9 mouse cellular contexts compared by ENCODE assay signal in the genomic region with DNA sequence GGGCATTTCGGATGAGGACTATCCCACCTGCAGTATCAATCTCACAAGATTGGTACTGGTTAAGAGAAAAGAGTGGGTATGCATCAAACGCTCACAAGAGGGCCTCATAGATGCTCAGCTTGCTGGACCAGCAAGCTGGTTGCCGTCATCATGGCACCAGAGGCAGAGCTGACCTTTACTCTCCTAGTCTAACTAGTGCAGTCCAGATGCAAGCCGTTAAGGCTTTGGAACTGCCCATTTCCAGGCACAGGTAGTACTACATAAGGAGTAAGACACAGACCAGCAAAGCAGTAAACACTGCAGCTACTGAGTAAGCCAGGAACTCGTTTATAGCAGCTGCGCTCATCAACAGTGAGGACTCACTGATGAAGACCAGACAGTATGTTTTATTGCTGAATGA.
DNase-seq lines count a peak whose midpoint lies in the region; ATAC-seq lines count a peak whose summit lies in the region.
"Had no signal": no experiment of that assay in that cellular context is flagged by ENCODE, and none has a peak within 500 bp of the region (broad histone marks: within the 10 kb centered on the region; RNA-seq: fewer than 3 reads in every experiment).

No protein-coding gene starts in this region.

- peak; percentile 26; the same call in 1 of the 2 replicates for ATAC-seq in limb, embryonic 11.5 days (ENCODE audit: insufficient number of reproducible peaks, low FRiP score, low TSS enrichment, low read depth)

- H3K4me2 ChIP-seq in limb, embryonic 11.5 days (ENCODE audit: low read depth, severe bottlenecking) = no peak overlapping the region

- intact Hi-C loops in heart, postnatal 36 days (cut with DNase I) = loop anchor here (5.0 to 10.0 kb wide), 2 partner anchors 70 to 292 kb away; no protein-coding TSS in a partner anchor
- intact Hi-C loops in heart, postnatal 10 days (cut with DNase I) = loop anchor here (5.0 kb wide), 1 partner anchor 135 kb away; no protein-coding TSS in a partner anchor

- H3K4me3 ChIP-seq in limb, embryonic 11.5 days (ENCODE audit: low read depth, low read length) = no peak overlapping the region
- H3K4me3 ChIP-seq: myocyte had no signal

- no peaks in the 10 kb centered on the region for H3K9me3 ChIP-seq in limb, embryonic 11.5 days (ENCODE audit: control insufficient read depth, low read length)

- no peaks in the 10 kb centered on the region for H3K27me3 ChIP-seq in limb, embryonic 11.5 days (ENCODE audit: control insufficient read depth, insufficient read depth, low read length)

- DNase-seq in heart, adult 18-20 months = peak; percentile 37 to 43
- no peak for DNase-seq in heart, postnatal 36 days
- peak; percentile 26 for DNase-seq in adrenal gland, adult 8-10 months
- DNase-seq in heart, postnatal 10 days = peak; percentile 43 to 45
- peak; percentile 38 for DNase-seq in limb, embryonic 11.5 days (ENCODE audit: low spot score)
- peak; percentile 42 to 53 for DNase-seq in urinary bladder, postnatal 36 days (ENCODE audit: low spot score in 2 of 2)
- DNase-seq in Muller cell, postnatal 12 days (ENCODE audit: inconsistent ontology term) = no peak
- DNase-seq in cerebellum, postnatal 4 days (ENCODE audit: low spot score in 2 of 2) = no peak

- H3K36me3 ChIP-seq in limb, embryonic 11.5 days (ENCODE audit: control insufficient read depth, insufficient read depth, low read length) = no peaks in the 10 kb centered on the region

- H3K27ac ChIP-seq in limb, embryonic 11.5 days (replicated peaks; ENCODE audit: low read depth, low read length) = no peak overlapping the region

- H3K9ac ChIP-seq in limb, embryonic 11.5 days (ENCODE audit: low read length) = no peak overlapping the region

- peaks cover 7% of the 10 kb centered on the region for H3K4me1 ChIP-seq in limb, embryonic 11.5 days (ENCODE audit: control insufficient read depth, insufficient read depth, low read length)

- 23% methylated on average over 6 of the region's 6 CpGs for WGBS in limb, embryonic 11.5 days

Comparison
In these comparisons a context has a peak if more than half of its experiments do, and no peak if none do; other contexts are left out.
1. DNase-seq: peak in heart, adult 18-20 months (2 of 2), adrenal gland, adult 8-10 months (single experiment), heart, postnatal 10 days (2 of 2), limb, embryonic 11.5 days (single experiment) and urinary bladder, postnatal 36 days (2 of 2); none in heart, postnatal 36 days (0 of 2), Muller cell, postnatal 12 days (single experiment) and cerebellum, postnatal 4 days (0 of 2).